Mouse (Mus musculus) 416B (cell line): ENCODE measurements around the gene Vmn1r151.
"Not testable (repeated sequence)": the region's sequence is repeated elsewhere in the genome, so short reads cannot be mapped to it uniquely, and the experiment has no call there.

ENCODE experiments used
- DNase-seq: peaks from one replicate; pipeline ENCODE4 v3.0.0; 2011; ENCODE audit warnings: low read depth

Vmn1r151 gene

GRCm38 (mm10) chr7:22499578-22499977 is at the start of gene Vmn1r151:
TSS of gene Vmn1r151 (minus strand) at chr7:22499678.
- not testable (repeated sequence) for DNase-seq

GRCm38 (mm10) chr7:22534787-22535186 is 35.3 kb upstream of the Vmn1r151 start, which contains the start of gene Gm8677:
TSS of gene Gm8677 (minus strand) at chr7:22534887.
- DNase-seq = not testable (repeated sequence)

- DNase-seq = not testable (repeated sequence)
Measured at GRCm38 (mm10) chr7:22522667-22523066, 23.2 kb upstream of the Vmn1r151 start, which contains the start of gene Vmn1r152. TSS of gene Vmn1r152 (plus strand) at chr7:22522967.

- DNase-seq = not testable (repeated sequence)
Measured at GRCm38 (mm10) chr7:22463975-22464374, 35.5 kb downstream of the Vmn1r151 start, which contains the start of gene Gm10665. TSS of gene Gm10665 (minus strand) at chr7:22464075.
